Mouse (Mus musculus) WW6 (cell line): ENCODE results near the gene Mthfd1.
A peak's percentile ranks its signal among the peaks of the same experiment; 100 is the strongest.

ENCODE experiments used
- DNase-seq: peaks from one replicate; pipeline ENCODE4 v3.0.0-alpha.2; 2013; ENCODE audit warnings: low read depth, low spot score

Mthfd1 gene

GRCm38 (mm10) chr12:76300367-76300766 is 45.3 kb downstream of the Mthfd1 start:
- DNase-seq: no peak

GRCm38 (mm10) chr12:76303474-76303873 is 48.4 kb downstream of the Mthfd1 start:
- DNase-seq: no peak

GRCm38 (mm10) chr12:76304199-76304598 is 49.1 kb downstream of the Mthfd1 start:
- no peak for DNase-seq

- DNase-seq: no peak
Measured at GRCm38 (mm10) chr12:76305107-76305506, 50.0 kb downstream of the Mthfd1 start.

- no peak for DNase-seq
Measured at GRCm38 (mm10) chr12:76306852-76307561, 51.9 kb downstream of the Mthfd1 start.

- no peak for DNase-seq
Measured at GRCm38 (mm10) chr12:76307964-76308363, 52.9 kb downstream of the Mthfd1 start.

- DNase-seq: no peak
Measured at GRCm38 (mm10) chr12:76308436-76308835, 53.3 kb downstream of the Mthfd1 start.

- DNase-seq: no peak
Measured at GRCm38 (mm10) chr12:76310007-76310406, 54.9 kb downstream of the Mthfd1 start.

GRCm38 (mm10) chr12:76310633-76311032 is 55.5 kb downstream of the Mthfd1 start:
- no peak for DNase-seq

GRCm38 (mm10) chr12:76311227-76311626 is 56.1 kb downstream of the Mthfd1 start:
- DNase-seq: no peak

GRCm38 (mm10) chr12:76311951-76312350 is 56.9 kb downstream of the Mthfd1 start:
- no peak for DNase-seq

GRCm38 (mm10) chr12:76318282-76319212 is 63.4 kb downstream of the Mthfd1 start:
- DNase-seq: no peak

GRCm38 (mm10) chr12:76324679-76325431 is 69.8 kb downstream of the Mthfd1 start, which contains the start of gene Akap5:
Gene Akap5, plus strand, starts transcription at chr12:76324891.
- DNase-seq: peak; percentile 47

- DNase-seq: no peak
Measured at GRCm38 (mm10) chr12:76326437-76327220, 71.5 kb downstream of the Mthfd1 start.

GRCm38 (mm10) chr12:76328567-76329354 is 73.7 kb downstream of the Mthfd1 start:
- no peak for DNase-seq

GRCm38 (mm10) chr12:76333688-76334087 is 78.6 kb downstream of the Mthfd1 start:
- DNase-seq: no peak

- DNase-seq: no peak
Measured at GRCm38 (mm10) chr12:76335641-76336040, 80.5 kb downstream of the Mthfd1 start.

GRCm38 (mm10) chr12:76336111-76336965 is 81.2 kb downstream of the Mthfd1 start:
- DNase-seq: no peak

- no peak for DNase-seq
Measured at GRCm38 (mm10) chr12:76341080-76341479, 86.0 kb downstream of the Mthfd1 start.
